Mouse (Mus musculus): Measurements from ENCODE around the gene Nr5a2.

DNA sequence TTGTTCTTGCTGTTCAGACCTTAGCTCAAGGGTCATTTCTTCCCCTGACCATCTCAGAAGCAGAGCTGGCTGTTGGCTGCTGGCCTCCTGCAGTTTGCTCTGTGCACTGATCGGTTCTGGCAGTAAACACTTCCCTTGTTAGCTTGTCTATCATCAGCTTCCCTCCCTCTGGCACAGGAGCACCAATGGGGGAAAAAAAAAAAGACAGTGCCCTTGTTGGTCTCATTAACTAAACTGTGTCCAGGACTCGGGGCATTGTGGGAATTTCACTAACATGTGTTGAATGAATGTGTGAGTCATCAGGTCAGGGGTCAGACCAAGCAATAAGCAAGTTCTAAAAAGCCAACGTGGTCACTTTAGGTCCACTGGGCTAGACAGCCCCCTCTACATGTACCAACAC is 34.2 kb downstream of the Nr5a2 start:
- TF ChIP-seq POLR2AphosphoS2 (IDR thresholded peaks at IDR 0.05; ENCODE audit: insufficient read length, low read depth): no peak
- TF ChIP-seq MAX (IDR thresholded peaks at IDR 0.05; ENCODE audit: low read depth): no peak
- no peak for TF ChIP-seq CEBPB (IDR thresholded peaks at IDR 0.05; ENCODE audit: insufficient read depth, poor library complexity, severe bottlenecking)
- TF ChIP-seq POLR2A (IDR thresholded peaks at IDR 0.05; ENCODE audit: insufficient read length, low read depth): no peak
- no peak for TF ChIP-seq REST (IDR thresholded peaks at IDR 0.05; ENCODE audit: insufficient read depth, insufficient read length)
- TF ChIP-seq TCF3 (IDR thresholded peaks at IDR 0.05; ENCODE audit: insufficient read length, low read depth): no peak
- TF ChIP-seq USF1 (IDR thresholded peaks at IDR 0.05; ENCODE audit: low read depth): no peak
- no peak for TF ChIP-seq MYOG (IDR thresholded peaks at IDR 0.05; ENCODE audit: control insufficient read depth in 1 of 3, insufficient read depth in 1 of 3, insufficient read length in 2 of 3, low read depth in 2 of 3)
- no peak for TF ChIP-seq MYOD1 (IDR thresholded peaks at IDR 0.05; ENCODE audit: control insufficient read depth in 1 of 3, insufficient read length in 2 of 3, low read depth in 2 of 3)
- no peak for TF ChIP-seq E2F4 (IDR thresholded peaks at IDR 0.05; ENCODE audit: insufficient read depth)

Measured in myocyte (in vitro differentiated cells).